Mouse (Mus musculus) left cerebral cortex, adult 11 months (tissue): ENCODE measurements around the gene Thy1.

Experiments used
- DNase-seq: peaks from one replicate; pipeline ENCODE4 v3.0.0; 2022; ENCODE audit warnings: low spot score

Gene Thy1

GRCm38 (mm10) chr9:44082266-44082665 is 39.1 kb downstream of the Thy1 start:
- no peak for DNase-seq

GRCm38 (mm10) chr9:44083392-44084121 is 40.4 kb downstream of the Thy1 start:
- no peak for DNase-seq

DNA sequence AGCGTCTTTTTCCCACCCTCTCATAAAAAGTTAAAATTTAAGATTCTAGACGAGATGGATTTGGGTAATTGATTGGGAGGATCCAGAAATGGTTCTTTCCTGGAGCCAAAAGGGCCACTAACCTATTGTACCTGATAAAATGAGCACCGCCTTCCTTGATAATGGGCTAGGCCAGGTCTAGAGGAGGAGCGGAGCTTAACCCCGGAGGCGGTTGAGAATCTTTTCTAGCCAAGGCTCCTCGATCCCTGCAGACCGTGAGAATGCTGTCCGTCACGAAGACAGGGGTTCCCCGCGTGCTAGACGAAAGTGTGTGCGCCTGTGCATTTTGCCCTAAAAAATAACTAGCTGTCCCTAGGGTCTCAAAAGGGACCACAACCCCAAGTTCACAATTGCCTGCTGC is 41.1 kb downstream of the Thy1 start:
- DNase-seq, result no peak

DNA sequence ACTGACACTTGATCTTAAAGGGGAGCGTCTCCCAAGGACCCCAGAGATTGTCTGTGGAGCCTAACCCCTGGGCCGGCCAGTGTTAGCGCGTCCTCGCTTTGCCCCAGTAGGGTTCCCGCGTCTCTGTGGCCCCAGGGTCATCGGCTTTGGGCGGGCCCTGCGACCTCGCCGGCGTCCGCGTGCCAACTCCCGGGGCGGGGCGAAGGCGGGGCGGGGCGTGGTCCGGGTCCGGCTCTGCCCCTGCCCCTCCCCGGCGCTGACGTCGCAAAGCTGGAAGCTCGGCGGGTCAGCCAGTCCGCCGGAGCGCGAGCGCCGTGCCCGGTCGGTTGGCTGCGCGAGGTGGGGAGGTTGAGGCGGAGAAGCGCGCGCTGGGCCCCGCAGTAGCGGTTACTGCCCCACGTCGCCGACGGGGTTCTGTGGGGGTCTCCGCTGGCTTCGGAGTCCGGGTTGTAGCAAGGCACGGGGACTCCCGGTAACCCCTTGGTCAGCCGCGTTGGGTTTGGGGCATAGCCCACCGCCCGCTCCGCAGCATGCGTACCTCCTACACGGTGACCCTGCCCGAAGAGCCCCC is 41.6 kb downstream of the Thy1 start:
- peak; percentile 88 for DNase-seq

- DNase-seq, result no peak
These were observed 42.1 kb downstream of the Thy1 start for GRCm38 (mm10) chr9:44085276-44085675.

DNA sequence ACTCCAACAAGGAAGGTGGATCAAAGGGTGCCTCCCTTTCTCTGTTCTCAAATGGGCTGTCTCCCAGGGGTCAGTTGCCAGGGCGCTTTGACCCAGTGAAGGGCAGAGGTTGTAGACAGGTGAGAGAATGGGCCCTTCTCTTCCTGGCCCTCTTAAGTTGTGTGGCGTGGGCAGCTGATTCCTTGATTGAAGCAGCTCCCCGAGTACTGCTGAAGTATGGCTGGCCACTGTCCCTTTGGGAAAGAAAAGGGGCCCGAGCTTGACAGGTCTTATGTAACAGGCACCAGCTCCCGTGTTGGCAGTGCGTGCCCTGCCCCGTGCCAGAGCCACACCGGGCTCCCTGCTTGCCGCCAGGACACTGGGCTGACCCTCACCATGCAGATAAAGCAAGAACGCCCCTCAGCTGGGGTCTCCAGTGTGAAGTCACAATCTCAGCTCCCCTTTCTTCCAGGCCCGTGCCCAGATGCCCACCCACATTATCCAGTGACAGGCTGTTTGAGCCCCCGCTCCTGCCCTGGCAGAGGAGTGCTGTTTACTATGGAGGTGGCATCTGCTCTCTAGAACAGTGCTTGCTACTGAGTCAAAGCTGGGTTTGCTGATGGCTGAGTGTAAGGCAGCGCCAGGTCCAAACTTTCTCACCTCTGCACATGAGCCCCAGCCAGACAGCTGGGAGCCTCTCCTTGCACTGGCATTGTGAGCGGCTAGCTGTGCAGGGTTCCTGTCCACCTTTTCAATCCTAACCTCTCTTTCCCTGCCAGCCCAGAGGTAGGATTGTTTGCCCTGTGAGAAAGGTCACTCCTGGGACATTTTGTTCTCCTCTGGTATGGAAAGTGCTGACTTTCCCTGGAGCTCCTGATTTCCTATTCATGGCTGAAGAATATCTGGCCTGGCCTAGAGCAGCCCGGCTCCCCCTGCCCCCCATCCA is 42.8 kb downstream of the Thy1 start:
- DNase-seq, result no peak

- DNase-seq, result no peak
These were observed 43.8 kb downstream of the Thy1 start for GRCm38 (mm10) chr9:44086960-44087359.

GRCm38 (mm10) chr9:44087761-44088455 is 44.7 kb downstream of the Thy1 start:
- DNase-seq, result no peak

DNA sequence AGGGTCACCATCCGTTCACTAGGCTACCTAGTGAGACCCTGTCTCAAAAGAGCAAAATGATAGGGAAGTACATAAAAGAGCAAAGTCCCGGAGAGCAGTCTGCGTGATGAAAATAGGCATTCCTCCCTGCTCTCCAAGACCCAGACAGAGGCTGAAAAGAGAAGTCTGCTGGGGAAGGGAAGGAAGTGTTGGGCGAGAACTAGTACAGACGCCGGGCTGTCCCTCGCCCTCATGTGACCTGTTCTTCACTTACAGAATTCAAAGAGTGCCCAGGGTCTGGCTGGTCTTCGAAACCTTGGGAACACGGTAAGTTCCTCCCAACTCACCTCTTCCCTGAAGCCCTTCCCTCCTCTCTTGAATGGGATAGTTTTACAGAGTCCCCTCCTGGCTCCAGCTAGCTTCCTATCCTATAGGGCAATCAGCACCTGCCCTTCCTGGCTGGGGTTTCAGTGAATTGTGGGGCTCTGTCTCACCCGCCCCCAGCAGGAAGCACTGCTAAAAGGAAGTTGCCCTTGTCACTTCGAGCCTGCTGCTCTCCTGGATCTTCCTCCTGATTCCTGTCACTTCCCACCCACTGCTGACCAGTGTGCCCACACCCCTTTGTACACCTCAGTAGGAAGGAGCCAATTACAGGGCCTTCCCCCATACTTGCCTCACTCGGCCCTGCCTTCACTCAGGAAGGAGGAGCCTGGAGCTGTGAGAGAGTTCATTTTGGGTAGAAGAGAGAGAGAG is 45.9 kb downstream of the Thy1 start:
- no peak for DNase-seq

- peak; percentile 71 for DNase-seq
These were observed 50.7 kb downstream of the Thy1 start for GRCm38 (mm10) chr9:44093612-44094503.

- DNase-seq, result no peak
These were observed 51.6 kb downstream of the Thy1 start for GRCm38 (mm10) chr9:44094737-44095136.

DNA sequence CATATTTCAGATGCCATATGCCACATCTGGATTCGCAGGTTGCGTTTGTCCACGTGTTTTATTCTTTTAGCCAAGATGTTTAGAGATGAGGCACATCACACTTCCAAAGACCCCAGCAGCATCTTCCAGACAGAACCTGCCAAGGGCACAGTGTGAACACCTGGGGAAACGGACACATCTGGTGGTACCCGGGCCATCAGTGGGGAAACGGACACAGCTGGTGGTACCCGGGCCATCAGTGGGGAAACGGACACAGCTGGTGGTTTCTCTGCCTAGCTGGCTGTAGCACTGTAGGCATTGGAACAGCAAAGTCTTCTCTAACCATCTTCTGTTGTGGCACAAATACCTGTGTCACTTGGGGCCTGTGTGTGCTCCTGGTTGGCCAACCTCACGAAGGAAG is 52.6 kb downstream of the Thy1 start:
- DNase-seq, result no peak

- no peak for DNase-seq
These were observed 53.4 kb downstream of the Thy1 start for GRCm38 (mm10) chr9:44096536-44096935.
